Mouse (Mus musculus) lung, postnatal 0 days (tissue): Measurements from ENCODE around the gene Tcte3.

Experiments
- CTCF ChIP-seq: IDR thresholded peaks from 2 replicates; pipeline ENCODE4 v1.5.1; 2016; ENCODE audit warnings: antibody characterized with exemption, mild to moderate bottlenecking
- EP300 ChIP-seq: IDR thresholded peaks from 2 replicates; pipeline ENCODE4 v1.6.1; 2016; ENCODE audit warnings: antibody characterized with exemption, mild to moderate bottlenecking, control low read depth

DNA sequence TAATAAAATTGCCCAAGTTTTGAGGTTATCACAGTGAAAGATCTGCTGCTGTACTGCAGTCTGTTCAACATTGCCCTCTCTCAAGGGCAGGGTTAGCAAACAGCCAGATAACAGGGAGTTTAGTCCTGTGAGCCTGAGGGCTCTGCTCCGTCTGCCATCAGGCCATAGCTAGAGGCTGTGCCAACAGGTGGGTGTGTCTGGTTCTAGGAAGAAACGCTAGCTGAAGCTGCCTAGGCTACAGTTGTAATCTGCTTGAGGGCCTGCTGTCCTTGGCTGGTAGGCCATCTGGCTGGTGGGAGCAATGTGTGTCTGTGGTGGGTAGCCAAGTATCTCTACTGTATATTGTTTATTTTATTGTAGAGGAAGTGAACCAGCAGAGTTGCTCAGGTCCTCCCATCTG, 36.2 kb upstream of the Tcte3 start:
- TF ChIP-seq CTCF = no peak
- TF ChIP-seq EP300 = no peak
